Mouse (Mus musculus): ENCODE results near the gene Capn12.

DNA sequence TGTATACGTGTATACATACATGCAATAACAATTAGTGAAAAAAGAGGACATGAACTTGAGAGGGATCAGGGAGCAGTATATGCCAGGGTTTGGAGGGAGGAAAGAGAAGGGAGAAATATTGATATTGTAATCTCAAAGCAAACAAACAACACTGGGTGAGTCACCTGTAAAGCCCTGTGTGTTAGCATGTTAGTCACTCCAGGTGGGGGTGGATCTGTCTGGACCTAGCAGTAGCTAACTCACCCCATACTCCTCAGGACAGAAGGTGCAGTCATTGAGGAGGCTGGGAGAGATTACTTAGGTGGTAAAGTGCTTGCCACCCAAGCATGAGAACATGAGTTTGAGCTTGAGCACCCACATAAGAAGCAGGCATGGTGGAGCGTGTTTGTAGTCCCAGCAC is 21.3 kb upstream of the Capn12 start:
- TF ChIP-seq POLR2AphosphoS5 (IDR thresholded peaks at IDR 0.05; ENCODE audit: insufficient replicate concordance, low read depth, low read length) (no peak), CTCF (IDR thresholded peaks at IDR 0.05; ENCODE audit: low read depth, low read length) (no peak), GATA1 (IDR thresholded peaks at IDR 0.05; ENCODE audit: borderline replicate concordance, low read length) (no peak)
